Mouse (Mus musculus) adrenal gland, adult 2 months (tissue): ENCODE results near the gene Alox5. TPM values are rescaled to one million over a fixed set of nuclear protein-coding genes. Genes with fewer than 3 reads are reported as not detected.

ENCODE experiments used
- DNase-seq: peaks from one replicate; pipeline ENCODE4 v3.0.0; 2021
- polyA plus RNA-seq: library from polyadenylated mRNA; depleted of rRNA; stranded (reverse); fragments of >200 nt; gene quantifications from 2 replicates; pipeline ENCODE4 v1.2.3, GENCODE M21; 2012
- total RNA-seq, 2 experiments: library from RNA; stranded (reverse); gene quantifications; 2 replicates each; pipeline ENCODE4 v1.2.3; 2021

The Alox5 gene
- total and polyA plus RNA-seq, 3 experiments: 1.3 to 2.2 (median 1.8) TPM

DNA sequence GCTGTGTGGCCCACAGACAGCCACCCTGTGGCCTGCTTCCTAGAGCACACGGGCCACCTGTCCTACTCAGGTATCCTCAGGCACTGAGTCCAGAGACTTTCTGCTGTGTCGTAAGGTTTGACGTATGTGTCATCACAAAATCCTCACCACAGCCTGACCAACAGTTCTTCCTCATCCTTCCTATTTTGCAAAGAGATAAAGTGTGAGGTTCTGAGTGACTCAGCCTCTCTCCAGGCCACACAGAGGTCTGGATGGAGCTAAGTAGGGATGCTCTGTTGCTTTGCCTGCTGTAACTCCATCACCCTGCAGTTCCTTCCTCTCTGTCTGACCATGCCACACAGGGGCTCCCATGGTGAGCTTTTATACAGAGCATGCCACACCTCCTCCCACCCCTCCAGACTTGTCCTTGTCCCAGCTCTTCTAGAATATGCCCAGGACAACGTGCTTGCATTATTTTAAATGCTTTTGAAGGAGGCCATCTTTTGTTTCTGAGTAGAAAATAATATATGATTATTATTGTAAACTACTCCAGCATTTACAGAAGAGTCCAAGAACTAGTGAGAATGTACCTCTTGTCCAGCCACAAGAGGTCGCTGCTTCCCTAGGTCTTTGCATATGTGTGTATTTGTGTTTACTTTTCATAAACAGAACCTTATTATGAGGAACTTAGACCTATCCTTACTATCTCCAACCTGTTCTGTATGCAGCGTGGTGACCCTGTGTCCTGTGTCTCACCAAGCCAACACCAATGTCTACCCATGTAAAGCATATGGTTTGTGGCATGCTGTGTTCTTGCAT, 43.3 kb downstream of the Alox5 start:
- no peak for DNase-seq

DNA sequence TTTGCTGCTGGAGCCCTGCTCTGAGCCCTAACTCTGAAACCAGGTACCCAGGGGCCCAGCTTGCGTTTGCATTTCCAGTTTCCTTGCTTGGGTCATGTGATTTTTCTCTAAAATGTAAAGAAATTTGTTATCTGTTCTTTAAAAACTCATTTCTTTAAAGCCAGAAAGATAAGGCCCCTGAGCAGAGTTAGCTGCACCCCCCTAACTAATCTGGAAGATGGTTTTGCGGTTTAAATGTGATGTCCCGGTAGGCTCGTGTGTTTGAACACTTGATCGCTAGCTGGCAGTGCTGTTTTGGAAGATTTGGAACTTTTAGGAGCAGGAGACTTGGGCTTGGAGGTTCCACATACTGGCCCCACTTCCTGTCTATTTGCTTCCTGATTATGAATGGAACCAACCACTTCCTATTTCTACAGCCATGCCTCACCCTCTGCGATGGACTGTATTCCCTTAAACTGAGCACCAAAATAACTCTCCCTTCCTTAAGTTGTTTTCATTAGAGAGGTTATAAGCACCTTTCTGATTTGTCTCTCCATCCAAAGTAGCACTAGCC, 44.9 kb downstream of the Alox5 start:
- DNase-seq: no peak

DNA sequence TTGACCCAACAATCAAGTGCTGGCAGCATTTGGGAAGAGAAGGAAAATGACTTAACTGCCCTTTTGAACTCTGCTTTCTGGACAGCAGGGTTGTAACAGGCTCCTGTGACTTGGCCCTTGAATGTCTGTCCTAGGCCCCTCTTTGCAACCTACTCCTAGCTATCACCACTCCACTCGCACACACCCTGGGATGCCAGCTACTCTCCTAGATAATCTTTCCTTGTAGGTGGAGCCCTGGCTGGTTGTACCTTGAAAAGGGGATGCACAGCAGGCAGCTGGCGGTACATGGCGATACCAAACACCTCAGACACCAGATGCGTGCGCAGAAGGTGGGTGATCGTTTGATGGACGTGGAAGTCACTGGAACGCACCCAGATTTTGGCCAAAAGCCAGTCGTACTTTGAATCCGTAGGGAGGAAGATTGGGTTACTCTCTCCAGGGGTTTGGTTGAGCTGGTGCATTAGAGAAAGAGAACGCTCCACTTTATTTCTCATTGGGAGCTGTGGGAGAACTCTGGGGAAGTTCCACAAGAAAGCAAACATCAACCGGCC, 45.8 kb downstream of the Alox5 start:
- DNase-seq: no peak

DNA sequence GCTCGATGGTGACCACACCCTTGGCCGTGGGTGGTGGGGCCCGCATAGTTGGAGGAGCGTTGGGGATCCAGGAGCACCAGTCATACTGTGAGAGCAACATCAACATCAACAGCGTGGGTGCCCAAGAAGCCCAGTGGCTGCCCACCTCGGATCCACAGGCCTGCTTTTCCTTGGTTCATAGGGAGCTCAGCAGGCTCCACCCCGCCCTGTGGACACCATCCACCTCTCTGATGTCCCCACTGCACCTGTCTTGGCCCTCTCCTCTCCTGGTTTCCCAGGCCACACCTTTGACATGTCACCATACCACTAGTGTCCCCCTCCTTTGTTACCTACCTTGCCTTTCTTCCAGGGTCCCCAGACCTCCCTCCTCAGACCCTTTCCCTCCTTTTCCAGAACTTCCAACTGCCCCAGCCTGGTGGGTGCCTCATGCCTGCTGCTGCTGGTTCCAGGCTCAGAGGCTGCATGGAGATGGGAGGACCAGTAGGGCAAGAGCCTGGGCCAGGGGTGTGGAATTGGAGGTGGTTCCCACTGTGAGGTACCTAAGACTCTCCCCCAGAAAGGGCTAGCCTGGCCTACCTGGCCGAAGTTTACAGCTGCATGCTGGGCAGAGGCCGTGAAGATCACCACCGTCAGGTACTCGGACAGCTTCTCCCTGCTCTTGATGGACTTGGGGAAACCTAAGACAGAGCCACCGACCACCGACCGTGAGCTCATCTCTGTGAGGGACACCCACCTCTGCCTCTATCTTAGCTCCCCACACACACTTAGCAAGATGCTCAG, 48.2 kb downstream of the Alox5 start:
- no peak for DNase-seq

DNA sequence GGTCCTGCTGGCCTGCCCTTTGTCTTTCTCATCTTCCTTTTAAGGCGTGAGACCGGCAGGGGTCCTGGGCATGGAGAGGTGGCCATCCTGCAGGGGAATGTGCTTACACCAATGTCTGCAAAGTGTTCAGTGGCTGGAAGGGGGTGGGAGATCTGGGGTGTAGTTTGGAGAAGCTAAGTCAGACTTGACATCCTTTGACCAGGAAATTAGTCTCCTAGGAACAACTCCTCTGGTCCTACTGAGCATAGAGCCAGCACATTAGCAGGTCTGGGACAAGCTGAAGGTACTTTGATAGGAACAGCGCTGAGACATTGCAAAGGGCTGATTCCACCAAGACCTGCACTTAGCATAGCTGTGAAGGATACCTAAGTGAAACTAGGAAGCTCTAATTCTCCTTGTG, 49.3 kb downstream of the Alox5 start:
- no peak for DNase-seq

DNA sequence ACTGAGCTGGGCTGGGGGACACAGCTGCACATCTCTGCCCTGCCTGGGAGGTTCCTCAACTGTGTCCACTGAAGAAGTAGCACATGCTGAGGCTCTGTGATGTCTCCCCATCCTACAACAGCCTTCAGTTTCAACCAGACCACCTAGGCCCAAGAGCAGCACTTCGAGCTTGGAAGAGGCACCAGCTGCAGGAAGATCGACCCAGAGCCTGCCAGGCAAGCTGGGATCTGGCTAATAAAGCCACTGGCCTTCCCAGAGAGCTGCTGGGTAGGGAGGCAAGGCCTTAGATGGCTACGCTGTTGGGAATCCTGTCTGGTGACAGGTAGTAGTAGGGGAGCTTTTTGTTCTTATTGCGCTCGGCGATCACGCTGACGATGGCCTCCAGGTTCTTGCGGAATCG, 50.5 kb downstream of the Alox5 start:
- DNase-seq: no peak

DNA sequence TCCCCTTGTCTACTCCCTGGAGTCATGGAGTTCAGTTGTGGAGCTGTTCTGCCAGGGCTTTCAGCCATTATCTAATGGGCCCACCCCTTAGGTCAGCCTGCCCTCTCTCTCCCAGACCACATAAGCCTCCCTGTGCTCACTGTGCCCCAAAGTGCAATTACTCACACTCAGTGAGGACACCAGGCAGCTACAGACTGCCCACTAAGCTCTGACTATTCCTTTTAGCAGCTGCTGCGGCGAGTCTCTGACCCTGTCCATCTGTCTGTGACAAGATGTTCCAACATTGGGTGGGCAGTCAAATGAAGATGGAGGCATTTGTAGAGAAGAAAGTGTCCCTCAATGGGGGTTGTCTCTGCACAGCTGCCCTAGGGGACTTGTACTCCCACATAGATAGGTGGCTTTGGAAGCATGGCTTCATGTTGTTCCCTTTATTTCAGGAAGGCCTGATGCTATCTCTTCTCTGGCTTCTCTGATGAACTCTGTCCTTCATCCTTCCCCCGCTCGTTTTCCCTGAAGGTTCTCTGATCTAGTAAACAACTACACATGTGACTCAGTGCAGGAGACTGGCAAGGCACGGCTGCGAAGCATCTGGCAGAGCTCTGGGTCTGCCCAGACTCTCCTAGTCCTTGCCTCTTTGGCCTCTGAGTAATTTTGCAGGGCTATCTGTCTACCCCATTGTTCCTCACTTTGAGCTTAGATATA, 52.9 kb downstream of the Alox5 start:
- peak; percentile 76 for DNase-seq

DNA sequence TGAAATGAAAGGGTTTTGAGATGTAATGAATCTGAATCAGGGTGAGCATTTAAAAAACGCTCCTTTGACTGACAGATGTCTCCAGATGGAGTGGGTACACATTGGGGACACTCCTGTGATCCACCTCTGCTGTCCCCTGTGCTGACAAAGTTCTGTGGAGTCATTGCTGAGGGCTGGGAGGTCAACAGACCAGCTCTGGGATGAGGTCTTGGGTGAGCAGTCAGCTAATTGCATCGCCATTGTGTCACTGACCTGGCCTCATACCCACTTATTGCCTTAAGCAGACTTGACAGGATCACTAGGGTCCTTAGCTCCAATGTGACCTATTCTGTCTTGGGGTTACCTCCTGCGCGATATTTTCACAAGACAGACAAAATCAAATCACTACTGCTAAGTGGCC, 53.8 kb downstream of the Alox5 start:
- peak; percentile 62 for DNase-seq

DNA sequence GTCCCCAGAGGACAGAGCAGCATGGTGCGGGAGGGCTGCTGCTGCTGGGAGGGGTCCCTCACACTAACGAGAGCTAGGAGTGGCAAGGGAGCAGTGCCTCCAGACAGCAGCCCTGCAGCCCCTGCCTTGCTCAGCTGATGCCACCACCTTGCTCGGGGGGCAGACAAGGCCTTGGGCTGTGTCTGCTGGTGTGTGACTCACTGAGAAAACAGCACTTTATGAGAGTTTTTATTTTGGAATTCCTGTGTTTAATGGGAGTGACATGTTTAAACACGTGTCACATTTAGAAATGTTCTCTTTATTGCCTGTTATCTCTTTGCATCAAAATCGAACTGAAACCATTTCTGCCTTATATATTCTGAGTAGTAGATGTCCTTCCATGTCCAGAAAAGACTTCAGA, 54.3 kb downstream of the Alox5 start:
- DNase-seq: peak; percentile 56

DNA sequence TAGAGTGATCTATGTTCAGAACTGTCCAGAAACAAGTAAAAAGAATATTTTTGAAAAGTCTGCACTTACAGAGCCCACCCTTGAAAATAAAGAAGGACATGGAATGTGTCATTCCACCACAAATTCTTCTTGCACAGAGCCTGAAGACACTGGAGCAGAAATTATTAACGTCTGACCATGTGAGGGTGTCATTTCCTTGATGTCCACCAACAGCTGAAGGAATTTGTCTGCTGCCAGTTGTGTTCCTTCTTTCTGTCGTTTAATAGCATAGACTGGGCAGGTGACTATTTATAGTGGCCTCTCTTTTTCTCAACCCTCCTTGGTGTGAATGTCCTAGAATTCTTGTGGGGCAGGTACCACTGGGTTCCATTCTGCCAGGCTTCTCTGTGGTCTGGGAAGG, 54.8 kb downstream of the Alox5 start:
- no peak for DNase-seq

DNA sequence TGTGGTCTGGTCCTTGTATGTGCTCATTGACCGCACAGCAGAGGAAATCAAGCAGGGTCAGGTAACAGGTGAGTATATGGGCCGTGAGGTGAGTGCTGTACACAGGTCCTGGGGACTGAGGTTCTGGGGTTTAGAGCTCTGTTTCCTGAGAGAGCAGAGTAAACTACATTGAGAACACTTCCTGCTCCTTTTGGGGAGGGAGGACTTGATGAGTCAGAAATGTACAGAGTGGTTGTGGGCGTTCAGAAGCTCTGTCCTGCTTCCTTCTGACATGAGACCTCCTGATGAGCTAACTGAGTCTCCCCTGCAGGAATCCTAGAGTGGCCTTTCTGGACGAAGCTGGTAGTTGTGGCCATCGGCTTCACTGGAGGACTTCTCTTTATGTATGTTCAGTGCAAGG, 55.3 kb downstream of the Alox5 start:
- no peak for DNase-seq

DNA sequence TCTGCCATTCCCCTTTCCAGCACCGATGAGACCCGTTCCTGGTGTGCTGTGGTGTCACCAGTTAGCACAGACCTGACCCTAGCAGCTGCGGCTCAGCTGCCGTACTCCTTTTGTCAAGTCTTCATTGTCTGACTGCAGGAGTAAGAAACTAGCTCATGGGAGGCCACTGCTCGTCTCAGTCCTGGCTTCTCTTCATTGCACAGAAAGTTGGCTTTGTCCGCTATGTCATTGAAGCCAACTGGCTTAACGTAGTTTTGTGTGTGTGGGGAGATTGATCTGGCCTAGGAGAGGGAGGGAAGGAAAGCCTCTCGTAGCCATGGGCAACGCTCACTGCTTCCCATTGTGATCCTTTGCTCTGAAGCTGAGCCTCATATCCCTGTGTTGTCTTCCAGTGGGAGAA, 55.7 kb downstream of the Alox5 start:
- DNase-seq: no peak

DNA sequence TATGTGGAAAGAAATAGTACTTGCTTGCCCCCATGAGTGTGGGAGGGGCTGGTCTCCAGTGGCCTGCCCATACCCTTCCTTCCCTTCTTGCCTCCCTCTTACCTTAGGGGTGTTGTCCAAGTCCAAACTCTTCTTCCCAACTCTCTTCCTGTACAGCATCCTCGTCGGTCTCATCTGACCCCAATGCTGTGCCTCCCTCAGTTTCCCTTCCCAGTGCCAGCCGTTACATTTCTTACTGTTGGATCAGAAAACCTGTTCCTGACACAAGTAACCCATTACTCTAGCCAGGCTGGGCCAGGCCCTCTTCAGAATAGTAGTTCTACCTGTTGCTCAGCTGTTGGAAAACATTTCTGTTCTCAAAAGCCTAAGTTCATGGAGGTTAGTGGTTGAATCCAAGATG, 58.6 kb downstream of the Alox5 start:
- DNase-seq: no peak

DNA sequence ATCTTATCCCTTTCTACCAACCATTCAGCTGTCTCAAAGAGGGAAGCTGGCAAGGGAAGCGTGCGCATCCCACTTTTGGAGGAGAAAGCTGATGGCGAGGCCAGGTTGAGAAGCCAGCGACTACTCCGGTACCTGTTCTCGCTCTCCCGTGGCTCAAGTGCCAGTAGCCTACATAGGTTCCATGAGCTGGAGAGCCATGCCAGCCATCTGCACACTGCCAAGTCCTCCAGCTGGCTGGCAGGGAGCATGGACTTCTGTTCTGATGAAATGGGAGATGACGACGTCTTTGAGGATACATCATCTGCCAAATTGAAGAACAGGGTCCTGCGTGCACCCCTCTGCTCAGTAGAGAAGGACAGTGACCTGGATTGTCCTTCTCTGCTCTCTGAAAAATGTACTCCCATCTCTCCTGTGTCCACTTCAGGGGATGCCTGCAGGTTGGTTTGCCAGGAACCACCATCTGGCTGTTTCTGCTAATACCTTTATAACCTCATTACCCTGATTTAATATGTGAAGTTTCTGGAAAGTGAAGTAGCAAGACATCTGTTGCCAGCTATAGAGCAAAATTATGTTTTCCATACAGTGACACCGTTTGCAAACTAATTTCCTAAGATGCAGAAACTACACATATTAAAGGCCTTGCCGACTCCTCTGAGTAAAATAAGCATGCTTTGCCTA, 59.1 kb downstream of the Alox5 start:
- DNase-seq: no peak

DNA sequence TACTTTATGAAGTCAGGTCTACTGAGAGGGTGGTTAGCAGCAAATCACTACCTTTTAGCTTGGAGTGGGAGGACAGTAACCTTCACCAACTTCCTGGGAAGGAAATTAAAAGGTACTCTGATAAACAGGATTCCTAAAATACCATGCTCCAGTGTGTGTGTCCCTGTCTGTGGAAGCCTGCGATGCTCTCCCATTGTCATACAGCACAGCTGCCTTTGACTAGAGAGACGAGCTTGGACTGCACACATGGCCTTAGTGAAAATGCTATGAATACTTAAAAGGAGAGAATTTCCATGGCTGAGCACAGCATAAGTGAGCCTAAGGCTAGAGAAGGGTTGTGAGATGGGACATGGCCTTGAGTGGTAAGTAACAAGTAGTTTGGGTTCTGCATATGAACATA, 62.8 kb downstream of the Alox5 start:
- no peak for DNase-seq

DNA sequence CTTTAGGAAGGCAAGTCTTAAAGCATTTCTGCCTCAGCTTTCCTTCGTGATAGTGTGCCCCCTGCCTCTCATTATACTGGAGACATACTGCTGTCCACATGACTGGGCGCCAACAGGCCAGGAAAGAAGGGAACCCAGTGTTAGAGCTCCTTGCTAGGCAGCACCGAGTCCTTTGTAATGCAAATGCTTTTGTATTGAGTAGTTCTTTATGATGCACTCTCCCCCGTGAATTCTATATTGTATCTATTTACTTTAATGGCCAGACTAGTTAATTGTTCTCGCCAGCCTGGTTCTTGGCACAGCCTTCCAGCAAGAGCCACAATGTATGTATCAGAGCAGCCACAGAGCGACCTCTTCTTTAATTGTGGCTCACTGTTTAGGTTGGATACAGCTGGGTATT, 63.4 kb downstream of the Alox5 start:
- no peak for DNase-seq

DNA sequence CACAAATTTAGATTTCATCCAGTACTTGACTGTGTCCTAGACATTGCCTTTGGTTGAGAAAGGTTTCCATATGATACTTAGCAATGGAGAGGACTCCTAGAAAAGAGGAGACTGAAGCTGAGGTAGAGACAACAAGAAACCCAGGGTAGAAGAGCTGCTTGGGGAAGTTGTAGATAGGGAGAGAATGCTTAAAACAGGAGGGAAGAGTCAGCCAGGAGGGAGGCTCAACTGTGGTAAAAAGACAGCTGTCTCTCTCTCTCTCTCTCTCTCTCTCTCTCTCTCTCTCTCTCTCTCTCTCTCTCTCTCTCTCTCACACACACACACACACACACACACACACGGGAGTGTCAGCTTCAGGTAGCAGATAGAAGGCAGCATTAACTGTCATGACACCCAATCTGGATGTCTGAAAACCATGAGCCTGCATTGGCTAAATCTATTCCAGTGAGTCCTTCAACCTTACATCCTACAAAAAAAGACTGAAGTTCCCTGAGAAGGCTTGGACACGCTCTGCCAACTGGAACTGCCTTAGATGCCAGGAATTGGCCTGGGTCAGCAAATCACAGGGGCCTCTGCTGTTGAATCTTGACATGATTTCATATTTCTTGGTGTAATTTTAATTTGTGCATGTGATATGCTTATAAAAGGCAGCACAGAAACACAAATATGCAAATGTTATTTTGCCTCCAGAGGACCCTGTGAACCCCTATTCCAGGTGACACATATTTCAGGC, 65.9 kb downstream of the Alox5 start:
- no peak for DNase-seq

DNA sequence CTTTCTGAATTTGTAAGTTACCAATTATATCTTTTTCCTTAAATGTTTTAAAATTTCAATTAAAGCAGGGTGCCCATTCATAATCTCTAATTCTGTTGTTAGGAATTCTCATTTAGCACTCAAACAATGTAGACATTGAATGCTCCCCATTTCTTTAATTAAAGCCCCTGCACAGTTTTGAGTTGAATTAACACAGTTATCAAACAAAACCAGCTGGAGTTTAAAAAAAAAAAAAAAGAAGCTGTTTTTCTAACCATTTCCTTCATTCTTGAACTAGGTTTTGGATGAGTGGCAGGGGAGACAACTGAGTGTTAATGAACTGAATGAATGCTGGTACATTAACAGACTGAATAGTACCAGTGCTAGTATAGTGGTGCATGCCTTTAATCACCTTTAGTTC, 71.5 kb downstream of the Alox5 start:
- DNase-seq: no peak

DNA sequence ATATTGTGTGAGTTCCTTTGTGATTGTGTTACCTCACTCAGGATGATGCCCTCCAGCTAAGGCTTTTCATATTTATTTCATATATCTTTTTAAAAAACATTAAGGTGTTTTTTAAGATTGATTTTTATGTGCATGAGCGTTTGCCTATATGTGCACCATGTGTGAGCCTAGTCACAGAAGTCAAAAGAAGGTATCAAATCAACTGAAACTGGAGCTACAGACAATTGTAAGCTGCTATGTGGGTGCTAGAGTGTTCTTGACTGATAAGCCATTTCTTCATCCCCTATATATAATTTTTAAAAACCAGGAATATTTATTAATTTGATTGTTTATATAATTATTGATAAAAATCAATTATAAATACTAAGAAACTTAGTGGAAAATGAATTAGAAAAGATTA, 72.9 kb downstream of the Alox5 start:
- DNase-seq: no peak

DNA sequence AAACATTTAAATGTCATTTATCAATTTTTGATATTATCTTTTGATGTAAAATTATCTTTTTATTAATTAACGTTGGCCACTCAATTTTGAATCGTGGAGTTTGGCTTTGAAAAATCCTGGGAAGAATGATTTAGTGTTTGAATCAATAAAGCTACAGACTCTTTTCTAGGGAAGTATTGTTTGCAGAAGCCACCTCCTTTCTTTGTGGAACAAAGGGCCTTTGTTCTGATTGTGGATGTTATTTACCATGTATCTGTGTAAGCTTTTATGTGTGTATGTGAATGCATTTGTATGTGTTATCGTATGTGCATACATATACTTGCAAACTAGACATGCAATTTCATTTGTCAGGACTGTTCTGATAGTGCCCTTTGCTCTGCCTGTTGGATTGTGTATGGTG, 74.5 kb downstream of the Alox5 start:
- DNase-seq: no peak

DNA sequence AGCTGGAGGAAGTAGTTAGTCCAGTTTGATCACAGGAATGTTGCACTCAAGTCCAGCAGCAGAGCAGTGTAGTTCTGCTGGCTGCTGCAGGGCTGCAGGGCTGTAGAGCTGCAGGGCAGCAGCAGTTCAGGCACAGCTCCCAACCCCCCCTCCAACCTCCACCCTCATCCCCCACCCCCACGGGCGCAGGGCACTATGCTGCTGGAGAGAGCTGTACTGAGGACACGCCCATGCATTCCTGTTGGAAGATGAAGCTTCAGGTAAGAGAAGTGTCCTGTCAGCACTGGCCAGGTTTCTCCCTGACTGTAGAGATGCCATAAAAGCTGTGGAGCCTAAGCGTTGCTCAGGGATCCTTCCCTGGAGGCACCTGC, 74.9 kb downstream of the Alox5 start:
- no peak for DNase-seq
